18 mouse cellular contexts compared by ENCODE assay signal in genomic region chr1:55605450-55605849, GRCm38 (mm10).
"Had no signal": no experiment of that assay in that cellular context is flagged by ENCODE, and none has a peak within 500 bp of the region (broad histone marks: within the 10 kb centered on the region; RNA-seq: fewer than 3 reads in every experiment).

No protein-coding gene starts in this region.

- H3K36me3 ChIP-seq: intestine, embryonic 15.5 days; liver, embryonic 13.5 days; neural tube, embryonic 12.5 days; neural tube, embryonic 15.5 days; stomach, embryonic 15.5 days had no signal

- DNase-seq: kidney, adult 8-10 months; layer of hippocampus, postnatal 36 days; liver, embryonic 13.5 days; lung, adult 2 months; lung, postnatal 14 days; lung, postnatal 4 days; retina, postnatal 1 day; right cerebral cortex, postnatal 25 days; spleen, adult 18-20 months; thymus, adult 2 months; thymus, postnatal 14 days; thymus, postnatal 4 days had no signal

- H3K9ac ChIP-seq: intestine, embryonic 15.5 days; liver, embryonic 13.5 days; neural tube, embryonic 12.5 days; neural tube, embryonic 15.5 days; stomach, embryonic 15.5 days had no signal

- H3K27me3 ChIP-seq: intestine, embryonic 15.5 days; liver, embryonic 13.5 days; neural tube, embryonic 12.5 days; neural tube, embryonic 15.5 days; stomach, embryonic 15.5 days had no signal

- H3K9me3 ChIP-seq: intestine, embryonic 15.5 days; liver, embryonic 13.5 days; neural tube, embryonic 12.5 days; neural tube, embryonic 15.5 days; stomach, embryonic 15.5 days had no signal

- ATAC-seq: intestine, embryonic 15.5 days had no signal

- H3K27ac ChIP-seq: intestine, embryonic 15.5 days; left cerebral cortex, adult 2 months; liver, embryonic 13.5 days; neural tube, embryonic 12.5 days; neural tube, embryonic 15.5 days; stomach, embryonic 15.5 days had no signal

- H3K4me1 ChIP-seq: intestine, embryonic 15.5 days; liver, embryonic 13.5 days; neural tube, embryonic 15.5 days had no signal

- H3K4me2 ChIP-seq: intestine, embryonic 15.5 days; liver, embryonic 13.5 days; midbrain, embryonic 11.5 days; neural tube, embryonic 12.5 days; neural tube, embryonic 15.5 days; stomach, embryonic 15.5 days had no signal

- H3K4me3 ChIP-seq: intestine, embryonic 15.5 days; left cerebral cortex, adult 2 months; liver, embryonic 13.5 days; neural tube, embryonic 12.5 days; neural tube, embryonic 15.5 days; stomach, embryonic 15.5 days had no signal
